Mouse (Mus musculus): ENCODE measurements around the gene Sh3gl3.

GRCm38 (mm10) chr7:82349796-82350195 is 176.2 kb downstream of the Sh3gl3 start:
- TF ChIP-seq GATA1 (IDR thresholded peaks at IDR 0.05; ENCODE audit: borderline replicate concordance, low read length) (no peak), FLI1 (IDR thresholded peaks at IDR 0.05; ENCODE audit: low read length) (no peak)

Data from megakaryocyte, embryonic 14.5 days (primary cell).